Mouse (Mus musculus) liver, postnatal 0 days (tissue): ENCODE results near the gene Polr2f.

Experiments
- CTCF ChIP-seq: sonication (generic); IDR thresholded peaks from 2 replicates; pipeline ENCODE4 v1.5.1; 2016; ENCODE audit warnings: antibody characterized with exemption, low read depth
- EP300 ChIP-seq: IDR thresholded peaks from 2 replicates; pipeline ENCODE4 v1.6.1; 2016; ENCODE audit warnings: antibody characterized with exemption, low read depth, mild to moderate bottlenecking

GRCm38 (mm10) chr15:79097611-79098025, 43.2 kb upstream of the Polr2f start:
- no peak for TF ChIP-seq CTCF
- TF ChIP-seq EP300: no peak
